ENCODE assay signal across 8 mouse cellular contexts in the genomic region with DNA sequence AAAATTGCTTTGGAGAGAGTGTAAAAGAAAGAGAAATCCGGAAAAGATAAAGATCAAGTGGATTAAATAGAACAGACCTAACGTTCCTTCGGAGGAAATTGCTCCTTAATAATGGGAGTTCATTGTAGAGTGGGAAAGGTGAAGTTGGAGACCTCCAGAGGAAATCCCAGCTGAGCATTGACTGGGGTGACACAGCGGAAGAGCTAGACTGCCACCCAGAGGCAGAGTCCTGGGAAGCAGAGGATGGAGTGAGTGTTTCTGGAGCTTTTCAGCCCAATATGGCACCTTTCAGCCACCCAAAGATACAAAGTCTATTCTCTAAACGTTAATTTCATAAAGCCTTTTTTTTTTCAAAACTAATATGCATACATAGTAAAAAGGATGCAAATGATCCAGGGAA.
A peak's percentile ranks its signal among the peaks of the same experiment; 100 is the strongest.
DNase-seq lines count a peak whose midpoint lies in the region; ATAC-seq and TF ChIP-seq lines count a peak whose summit lies in the region.
"Had no signal": no experiment of that assay in that cellular context is flagged by ENCODE, and none has a peak within 500 bp of the region (broad histone marks: within the 10 kb centered on the region; RNA-seq: fewer than 3 reads in every experiment).

No protein-coding gene starts in this region.

- no peaks in the 10 kb centered on the region for H3K4me1 ChIP-seq in limb, embryonic 14.5 days (ENCODE audit: control insufficient read depth, insufficient read depth, low read length)

- TF ChIP-seq CTCF in layer of hippocampus, adult 2 months (conservative IDR thresholded peaks at IDR 0.05): peak; percentile 87

- H3K4me2 ChIP-seq in limb, embryonic 14.5 days (replicated peaks; ENCODE audit: low read depth, low read length, severe bottlenecking): no peak overlapping the region
- H3K4me2 ChIP-seq: limb, embryonic 12.5 days had no signal

- H3K9ac ChIP-seq in limb, embryonic 14.5 days (ENCODE audit: low read depth, low read length, severe bottlenecking): no peak overlapping the region
- H3K9ac ChIP-seq: limb, embryonic 12.5 days had no signal

- H3K27ac ChIP-seq in layer of hippocampus, adult 2 months: no peak overlapping the region
- H3K27ac ChIP-seq in limb, embryonic 14.5 days (replicated peaks; ENCODE audit: low read depth, low read length): no peak overlapping the region
- H3K27ac ChIP-seq: limb, embryonic 12.5 days had no signal

- no peaks in the 10 kb centered on the region for H3K27me3 ChIP-seq in limb, embryonic 14.5 days (ENCODE audit: control insufficient read depth, insufficient read depth, low read length)
- H3K27me3 ChIP-seq: limb, embryonic 12.5 days had no signal

- no peak for TF ChIP-seq POLR2A in limb, embryonic 14.5 days (IDR thresholded peaks at IDR 0.05; ENCODE audit: borderline replicate concordance, extremely low read depth, insufficient read depth, insufficient read length)

- WGBS in limb, embryonic 14.5 days: 21% methylated on average over 5 of the region's 5 CpGs

- no peaks in the 10 kb centered on the region for H3K36me3 ChIP-seq in limb, embryonic 14.5 days (ENCODE audit: control insufficient read depth, insufficient read depth, low read length)
- H3K36me3 ChIP-seq: limb, embryonic 12.5 days had no signal

- no peak overlapping the region for H3K4me3 ChIP-seq in layer of hippocampus, adult 2 months
- H3K4me3 ChIP-seq in limb, embryonic 14.5 days (replicated peaks; ENCODE audit: low read length): no peak overlapping the region
- H3K4me3 ChIP-seq: limb, embryonic 12.5 days had no signal

- peak in 1 of 2 experiments; percentile 38 for DNase-seq in layer of hippocampus, adult 2 months (ENCODE audit: low spot score in 2 of 2)
- DNase-seq in layer of hippocampus, adult 8-10 months (ENCODE audit: low spot score in 2 of 2): no peak
- peak; percentile 25 for DNase-seq in Muller cell, postnatal 12 days (ENCODE audit: inconsistent ontology term)
- DNase-seq in cerebellum, postnatal 36 days: peak; percentile 20 to 22
- peak; percentile 14 for DNase-seq in limb, embryonic 14.5 days (ENCODE audit: low spot score)
- no peak for DNase-seq in thymus, adult 18-20 months
- no peak for DNase-seq in yolk sac, embryonic 10.5 days (ENCODE audit: low spot score)

- ATAC-seq in limb, embryonic 14.5 days (ENCODE audit: low FRiP score, low read depth): no peak

- no peaks in the 10 kb centered on the region for H3K9me3 ChIP-seq in limb, embryonic 14.5 days (ENCODE audit: control insufficient read depth, low read length)
- H3K9me3 ChIP-seq: limb, embryonic 12.5 days had no signal

Comparison
In these comparisons a context has a peak if more than half of its experiments do, and no peak if none do; other contexts are left out.
1. DNase-seq: peak in Muller cell, postnatal 12 days (single experiment), cerebellum, postnatal 36 days (2 of 2) and limb, embryonic 14.5 days (single experiment); none in layer of hippocampus, adult 8-10 months (0 of 2), thymus, adult 18-20 months (0 of 2) and yolk sac, embryonic 10.5 days (single experiment).